Mouse (Mus musculus): ENCODE measurements at regions not wholly inside any gene's neighbourhood (a gene's known extent, or its start where the extent isn't known, plus 50 kb on each side); places are given as distances from the start of the nearest gene placed in this dataset.

GRCm38 (mm10) chr7:72590351-72591115 lies 284.1 kb upstream of the Mctp2 start:
- no peak overlapping the region for H3ac ChIP-seq (ENCODE audit: control insufficient read depth, insufficient read length)
- no peaks in the 10 kb centered on the region for H3K27me3 ChIP-seq (ENCODE audit: control insufficient read depth, insufficient read depth, insufficient read length)
- H3K79me2 ChIP-seq (ENCODE audit: control insufficient read depth, insufficient read depth) = no peaks in the 10 kb centered on the region
- peak overlapping the region; percentile 64 for H3K4me2 ChIP-seq (ENCODE audit: low read depth)
- no peaks in the 10 kb centered on the region for H3K36me3 ChIP-seq (ENCODE audit: control insufficient read depth, insufficient read depth)
- H3K4me3 ChIP-seq = no peak overlapping the region
- TF ChIP-seq USF1 (IDR thresholded peaks at IDR 0.05; ENCODE audit: low read depth) (no peak), SRF (IDR thresholded peaks at IDR 0.05; ENCODE audit: control insufficient read depth, insufficient read length, low read depth) (no peak), POLR2AphosphoS2 (IDR thresholded peaks at IDR 0.05; ENCODE audit: insufficient read length, low read depth) (no peak), MYOD1 (IDR thresholded peaks at IDR 0.05; ENCODE audit: control insufficient read depth in 1 of 3, insufficient read length in 2 of 3, low read depth in 2 of 3) (no peak), TCF3 (IDR thresholded peaks at IDR 0.05; ENCODE audit: insufficient read length, low read depth) (no peak), TCF12 (IDR thresholded peaks at IDR 0.05; ENCODE audit: insufficient read depth, poor library complexity, severe bottlenecking) (no peak), MYOG (IDR thresholded peaks at IDR 0.05; ENCODE audit: control insufficient read depth in 1 of 3, insufficient read depth in 1 of 3, insufficient read length in 2 of 3, low read depth in 2 of 3) (no peak), POLR2A (IDR thresholded peaks at IDR 0.05; ENCODE audit: insufficient read length, low read depth) (no peak), REST (IDR thresholded peaks at IDR 0.05; ENCODE audit: insufficient read depth, insufficient read length) (no peak), MAX (IDR thresholded peaks at IDR 0.05; ENCODE audit: low read depth) (no peak), E2F4 (IDR thresholded peaks at IDR 0.05; ENCODE audit: insufficient read depth) (no peak)

DNA sequence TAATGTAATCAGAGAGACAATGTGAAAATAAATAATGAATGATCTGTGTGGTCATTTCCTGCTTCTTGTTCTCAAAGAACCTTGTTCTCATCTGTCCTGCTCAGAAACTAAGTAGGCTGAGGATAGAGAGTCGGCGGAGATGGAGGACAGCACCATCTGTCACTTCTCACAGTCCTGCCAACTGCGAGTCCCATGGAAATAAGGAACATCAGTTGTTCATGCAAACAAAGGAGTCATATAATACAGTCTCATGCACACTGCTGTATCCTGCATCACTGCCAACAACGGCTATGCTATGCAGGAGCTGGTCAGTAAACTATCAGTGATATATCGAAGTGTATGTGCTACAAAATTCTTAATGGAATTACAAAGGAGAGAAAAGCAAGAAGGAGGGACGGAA lies 285.7 kb upstream of the Mctp2 start:
- Histone ChIP-seq H3K4me3 (no peak overlapping the region), H3K79me2 (ENCODE audit: control insufficient read depth, insufficient read depth) (no peaks in the 10 kb centered on the region), H3K36me3 (ENCODE audit: control insufficient read depth, insufficient read depth) (no peaks in the 10 kb centered on the region), H3K27me3 (ENCODE audit: control insufficient read depth, insufficient read depth, insufficient read length) (no peaks in the 10 kb centered on the region), H3ac (ENCODE audit: control insufficient read depth, insufficient read length) (no peak overlapping the region), H3K4me2 (ENCODE audit: low read depth) (no peak overlapping the region)
- TF ChIP-seq USF1 (IDR thresholded peaks at IDR 0.05; ENCODE audit: low read depth) (no peak), SRF (IDR thresholded peaks at IDR 0.05; ENCODE audit: control insufficient read depth, insufficient read length, low read depth) (no peak), POLR2AphosphoS2 (IDR thresholded peaks at IDR 0.05; ENCODE audit: insufficient read length, low read depth) (no peak), E2F4 (IDR thresholded peaks at IDR 0.05; ENCODE audit: insufficient read depth) (no peak), REST (IDR thresholded peaks at IDR 0.05; ENCODE audit: insufficient read depth, insufficient read length) (no peak), POLR2A (IDR thresholded peaks at IDR 0.05; ENCODE audit: insufficient read length, low read depth) (no peak), MYOD1 (IDR thresholded peaks at IDR 0.05; ENCODE audit: control insufficient read depth in 1 of 3, insufficient read length in 2 of 3, low read depth in 2 of 3) (no peak), MYOG (IDR thresholded peaks at IDR 0.05; ENCODE audit: control insufficient read depth in 1 of 3, insufficient read depth in 1 of 3, insufficient read length in 2 of 3, low read depth in 2 of 3) (no peak), TCF3 (IDR thresholded peaks at IDR 0.05; ENCODE audit: insufficient read length, low read depth) (no peak), CEBPB (IDR thresholded peaks at IDR 0.05; ENCODE audit: insufficient read depth, poor library complexity, severe bottlenecking) (no peak), TCF12 (IDR thresholded peaks at IDR 0.05; ENCODE audit: insufficient read depth, poor library complexity, severe bottlenecking) (no peak), MAX (IDR thresholded peaks at IDR 0.05; ENCODE audit: low read depth) (no peak)

- Histone ChIP-seq H3K4me2 (ENCODE audit: low read depth) (no peak overlapping the region), H3K36me3 (ENCODE audit: control insufficient read depth, insufficient read depth) (no peaks in the 10 kb centered on the region), H3ac (ENCODE audit: control insufficient read depth, insufficient read length) (no peak overlapping the region), H3K27me3 (ENCODE audit: control insufficient read depth, insufficient read depth, insufficient read length) (no peaks in the 10 kb centered on the region), H3K79me2 (ENCODE audit: control insufficient read depth, insufficient read depth) (no peaks in the 10 kb centered on the region), H3K4me3 (no peak overlapping the region)
- TF ChIP-seq MYOD1 (IDR thresholded peaks at IDR 0.05; ENCODE audit: control insufficient read depth in 1 of 3, insufficient read length in 2 of 3, low read depth in 2 of 3) (no peak), TCF12 (IDR thresholded peaks at IDR 0.05; ENCODE audit: insufficient read depth, poor library complexity, severe bottlenecking) (no peak), MYOG (IDR thresholded peaks at IDR 0.05; ENCODE audit: control insufficient read depth in 1 of 3, insufficient read depth in 1 of 3, insufficient read length in 2 of 3, low read depth in 2 of 3) (no peak), POLR2AphosphoS2 (IDR thresholded peaks at IDR 0.05; ENCODE audit: insufficient read length, low read depth) (no peak), TCF3 (IDR thresholded peaks at IDR 0.05; ENCODE audit: insufficient read length, low read depth) (no peak), POLR2A (IDR thresholded peaks at IDR 0.05; ENCODE audit: insufficient read length, low read depth) (no peak), CEBPB (IDR thresholded peaks at IDR 0.05; ENCODE audit: insufficient read depth, poor library complexity, severe bottlenecking) (no peak), SRF (IDR thresholded peaks at IDR 0.05; ENCODE audit: control insufficient read depth, insufficient read length, low read depth) (no peak), USF1 (IDR thresholded peaks at IDR 0.05; ENCODE audit: low read depth) (no peak), MAX (IDR thresholded peaks at IDR 0.05; ENCODE audit: low read depth) (no peak), E2F4 (IDR thresholded peaks at IDR 0.05; ENCODE audit: insufficient read depth) (no peak), REST (IDR thresholded peaks at IDR 0.05; ENCODE audit: insufficient read depth, insufficient read length) (no peak)
Measured at GRCm38 (mm10) chr7:72592649-72593048, 286.2 kb upstream of the Mctp2 start.

DNA sequence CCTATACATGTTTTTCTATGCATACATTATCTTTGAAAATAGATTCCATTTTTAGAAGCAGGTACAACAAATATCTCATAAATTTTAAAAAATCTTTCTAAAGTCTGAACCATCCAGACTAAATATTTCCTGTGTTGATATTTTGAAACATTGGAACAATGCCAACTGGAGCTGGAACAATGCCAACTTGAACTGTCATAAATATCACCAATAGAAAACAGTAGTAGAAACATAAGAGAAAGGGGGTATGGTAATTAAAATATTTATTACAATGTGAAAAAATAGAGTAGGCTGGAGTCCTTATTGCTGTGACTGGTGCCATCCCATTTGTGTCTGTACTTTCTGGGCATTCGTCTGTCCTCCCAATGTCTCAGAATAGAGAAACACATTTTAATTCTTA lies 286.9 kb upstream of the Mctp2 start:
- TF ChIP-seq MAX (IDR thresholded peaks at IDR 0.05; ENCODE audit: low read depth) = no peak
- TF ChIP-seq TCF12 (IDR thresholded peaks at IDR 0.05; ENCODE audit: insufficient read depth, poor library complexity, severe bottlenecking) = no peak
- TF ChIP-seq SRF (IDR thresholded peaks at IDR 0.05; ENCODE audit: control insufficient read depth, insufficient read length, low read depth) = no peak
- TF ChIP-seq POLR2A (IDR thresholded peaks at IDR 0.05; ENCODE audit: insufficient read length, low read depth) = no peak
- TF ChIP-seq E2F4 (IDR thresholded peaks at IDR 0.05; ENCODE audit: insufficient read depth) = no peak
- TF ChIP-seq MYOG (IDR thresholded peaks at IDR 0.05; ENCODE audit: control insufficient read depth in 1 of 3, insufficient read depth in 1 of 3, insufficient read length in 2 of 3, low read depth in 2 of 3) = no peak
- no peak for TF ChIP-seq REST (IDR thresholded peaks at IDR 0.05; ENCODE audit: insufficient read depth, insufficient read length)
- no peaks in the 10 kb centered on the region for H3K36me3 ChIP-seq (ENCODE audit: control insufficient read depth, insufficient read depth)
- no peaks in the 10 kb centered on the region for H3K79me2 ChIP-seq (ENCODE audit: control insufficient read depth, insufficient read depth)
- no peak overlapping the region for H3K4me3 ChIP-seq
- no peak overlapping the region for H3K4me2 ChIP-seq (ENCODE audit: low read depth)
- no peaks in the 10 kb centered on the region for H3K27me3 ChIP-seq (ENCODE audit: control insufficient read depth, insufficient read depth, insufficient read length)
- no peak overlapping the region for H3ac ChIP-seq (ENCODE audit: control insufficient read depth, insufficient read length)
